Mouse (Mus musculus) olfactory bulb, adult 2 months (tissue): Measurements from ENCODE around the gene Dcun1d4.

ENCODE experiments used
- CTCF ChIP-seq: fragments of 200-500 bp; IDR thresholded peaks from 2 replicates; pipeline ENCODE4 v1.5.1; 2012; ENCODE audit warnings: low read depth, mild to moderate bottlenecking, low read length, moderate library complexity; ENCODE audit not compliant: insufficient read depth
- POLR2A ChIP-seq: fragments of 200-500 bp; IDR thresholded peaks from 2 replicates; pipeline ENCODE4 v1.6.1; 2012; ENCODE audit warnings: mild to moderate bottlenecking, low read depth, low read length, moderate library complexity; ENCODE audit not compliant: insufficient read depth

GRCm38 (mm10) chr5:73551836-73552235 is 71.0 kb downstream of the Dcun1d4 start:
- TF ChIP-seq POLR2A (no peak), CTCF (no peak)
